Mouse (Mus musculus): ENCODE measurements around the gene Anks4b.

DNA sequence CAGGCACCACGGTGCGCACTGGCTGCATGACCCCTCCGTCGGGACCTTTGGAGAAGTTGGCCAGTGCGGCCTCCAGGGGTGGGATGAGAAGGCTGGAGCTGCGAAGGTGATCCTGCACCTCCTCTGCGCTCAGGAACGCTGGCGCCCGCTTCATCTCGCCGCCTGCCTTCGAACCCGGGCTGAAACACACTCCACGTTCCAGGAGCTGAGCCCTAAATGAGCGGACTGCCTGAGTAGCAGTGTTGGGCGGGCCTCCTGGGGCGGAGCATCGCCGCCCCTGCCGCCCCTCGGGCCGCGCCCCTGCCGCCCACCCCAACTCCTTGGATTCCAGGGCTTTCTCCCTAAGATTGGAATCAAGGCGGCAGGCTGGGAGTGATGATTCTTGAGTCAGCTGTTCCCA lies 28.1 kb downstream of the Anks4b start, which contains the start of gene Crym:
- TF ChIP-seq CTCF (IDR thresholded peaks at IDR 0.05) (no peak), EP300 (IDR thresholded peaks at IDR 0.05) (no peak)
